18 mouse cellular contexts compared by ENCODE assay signal in the genomic region with DNA sequence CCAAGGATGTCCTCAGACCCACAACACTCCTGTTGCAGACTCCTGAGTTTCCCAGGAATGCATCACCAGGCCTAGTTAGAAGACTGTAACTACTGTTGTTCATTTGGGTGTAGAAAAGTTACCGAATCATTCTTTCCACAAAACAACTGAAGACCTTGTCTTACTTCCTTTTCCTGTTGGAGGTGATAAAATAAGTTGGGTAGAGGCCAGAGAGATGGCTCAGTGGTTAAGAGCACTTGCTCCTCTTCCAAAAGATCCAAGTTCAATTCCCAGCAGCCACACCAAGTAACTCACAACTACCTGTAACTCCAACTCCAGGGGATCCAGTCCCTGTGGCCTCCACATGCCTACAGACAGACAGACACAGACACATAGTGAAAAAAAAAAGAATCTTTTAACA. TPM values are rescaled to one million over a fixed set of nuclear protein-coding genes. Genes with fewer than 3 reads are reported as not detected.
"Had no signal": no experiment of that assay in that cellular context is flagged by ENCODE, and none has a peak within 500 bp of the region (broad histone marks: within the 10 kb centered on the region; RNA-seq: fewer than 3 reads in every experiment).

No protein-coding gene starts in this region.

- H3K27ac ChIP-seq: neural tube, embryonic 12.5 days; neural tube, embryonic 13.5 days; neural tube, embryonic 15.5 days; stomach, embryonic 15.5 days; stomach, postnatal 0 days had no signal

- H3K4me2 ChIP-seq: neural tube, embryonic 12.5 days; neural tube, embryonic 13.5 days; neural tube, embryonic 15.5 days; stomach, embryonic 15.5 days had no signal

- H3K4me3 ChIP-seq: neural tube, embryonic 12.5 days; neural tube, embryonic 13.5 days; neural tube, embryonic 15.5 days; stomach, embryonic 15.5 days had no signal

- H3K4me1 ChIP-seq: neural tube, embryonic 12.5 days; neural tube, embryonic 13.5 days; neural tube, embryonic 15.5 days; stomach, embryonic 15.5 days had no signal

- DNase-seq: retina, postnatal 1 day; right cerebral cortex, adult 18-20 months; right cerebral cortex, postnatal 14 days; right cerebral cortex, postnatal 25 days; right cerebral cortex, postnatal 4 days; spleen, adult 18-20 months; thymus, adult 18-20 months; thymus, adult 2 months; thymus, postnatal 14 days; thymus, postnatal 25 days; thymus, postnatal 36 days; thymus, postnatal 4 days had no signal

- H3K36me3 ChIP-seq: neural tube, embryonic 12.5 days; neural tube, embryonic 13.5 days; neural tube, embryonic 15.5 days; stomach, embryonic 15.5 days had no signal

- H3K27me3 ChIP-seq: neural tube, embryonic 12.5 days; neural tube, embryonic 13.5 days; neural tube, embryonic 15.5 days; stomach, embryonic 15.5 days had no signal

- H3K9me3 ChIP-seq: neural tube, embryonic 12.5 days; neural tube, embryonic 13.5 days; neural tube, embryonic 15.5 days; stomach, embryonic 15.5 days had no signal

- H3K9ac ChIP-seq: neural tube, embryonic 12.5 days; neural tube, embryonic 13.5 days; neural tube, embryonic 15.5 days; stomach, embryonic 15.5 days had no signal

RNA-seq across cellular contexts. Expression of a gene that starts 7.7 kb away (rescaled TPM):
- total RNA-seq: neutrophil, adult 5-6 weeks had no signal
